Mouse (Mus musculus) liver, embryonic 18 days (tissue): Measurements from ENCODE around the gene Lgr5. TPM values are rescaled to one million over a fixed set of nuclear protein-coding genes. Genes with fewer than 3 reads are reported as not detected.

Source experiments
- polyA plus RNA-seq: library from polyadenylated mRNA; depleted of rRNA; stranded (reverse); fragments of >200 nt; gene quantifications from 2 replicates; pipeline ENCODE4 v1.2.3, GENCODE M21; 2012; rRNA removed

The Lgr5 gene
- polyA plus RNA-seq: 0.54 and 0.61 TPM in 2 replicates

GRCm38 (mm10) chr10:115587301-115587969 lies at the start of gene Lgr5:
Gene Lgr5, minus strand, starts transcription at chr10:115587780.

DNA sequence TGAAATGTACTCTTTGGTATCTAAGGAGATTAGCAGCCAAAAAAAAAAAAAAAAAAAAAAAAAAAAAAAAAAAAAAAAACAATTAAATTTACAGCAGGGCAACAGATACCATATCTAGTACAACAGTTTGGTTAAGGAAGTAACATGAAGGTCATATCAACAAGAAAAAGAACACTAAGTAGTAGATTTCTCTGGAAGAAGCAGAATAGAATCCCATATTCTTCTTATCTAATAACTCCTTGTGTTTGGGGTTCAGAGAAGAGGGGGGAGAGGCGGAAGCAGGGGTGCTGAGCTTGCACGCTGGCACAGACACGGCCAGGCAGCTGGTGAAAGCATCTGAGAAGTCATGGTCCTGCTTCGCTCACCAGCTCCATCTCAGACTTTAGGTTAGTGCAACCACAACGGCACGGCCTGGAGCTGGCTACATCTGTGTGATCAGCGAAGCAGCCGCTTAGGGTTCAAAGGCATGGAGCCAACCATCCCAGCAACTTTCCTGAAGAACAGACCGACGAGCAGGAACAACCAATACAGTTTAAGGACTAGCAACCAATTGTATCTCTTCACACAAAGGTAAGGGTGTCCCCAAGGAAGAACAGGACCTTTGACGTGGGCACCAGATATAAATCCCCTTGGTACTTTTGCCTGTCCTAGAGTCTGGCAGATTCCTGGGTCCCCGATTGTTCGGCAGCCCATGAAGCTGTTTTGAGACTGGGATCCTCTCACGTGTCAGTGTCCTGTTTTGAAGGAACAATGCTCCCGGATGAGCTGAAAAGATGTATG lies 17.7 kb downstream of the Lgr5 start, which contains the start of gene A930009A15Rik:
Gene A930009A15Rik, plus strand, starts transcription at position 275 of the 780 bp plus-strand sequence.

Other genes with a start within 250 kb of the Lgr5 start
- gene Tmem19, start 225.3 kb downstream of the Lgr5 start, polyA plus RNA-seq: 6.8 and 7.6 TPM in 2 replicates
- 2.8 and 3.2 TPM in 2 replicates for gene Thap2, start 203.3 kb downstream of the Lgr5 start, polyA plus RNA-seq
- gene Zfc3h1, start 202.8 kb downstream of the Lgr5 start, polyA plus RNA-seq: 31.6 and 41.8 TPM in 2 replicates
- 0.17 and 0.22 TPM in 2 replicates for gene A930009A15Rik, start 17.8 kb downstream of the Lgr5 start, polyA plus RNA-seq
- gene Tspan8, start 229.1 kb upstream of the Lgr5 start, polyA plus RNA-seq: 15.7 and 16.6 TPM in 2 replicates